Mouse (Mus musculus) small intestine, adult 2 months (tissue): Measurements from ENCODE around the gene Gm10974.

Source experiments
- CTCF ChIP-seq: fragments of 200-500 bp; IDR thresholded peaks from 2 replicates; pipeline ENCODE4 v1.5.1; 2012; ENCODE audit warnings: low read depth, mild to moderate bottlenecking, control low read depth, inconsistent platforms, low read length, moderate library complexity, mixed read lengths; ENCODE audit not compliant: insufficient replicate concordance, insufficient read length; ENCODE audit errors: extremely low read depth
- POLR2A ChIP-seq: fragments of 200-500 bp; IDR thresholded peaks from 2 replicates; pipeline ENCODE4 v1.6.1; 2012; ENCODE audit warnings: low read depth, mild to moderate bottlenecking, control low read depth, inconsistent platforms, low read length, moderate library complexity

DNA sequence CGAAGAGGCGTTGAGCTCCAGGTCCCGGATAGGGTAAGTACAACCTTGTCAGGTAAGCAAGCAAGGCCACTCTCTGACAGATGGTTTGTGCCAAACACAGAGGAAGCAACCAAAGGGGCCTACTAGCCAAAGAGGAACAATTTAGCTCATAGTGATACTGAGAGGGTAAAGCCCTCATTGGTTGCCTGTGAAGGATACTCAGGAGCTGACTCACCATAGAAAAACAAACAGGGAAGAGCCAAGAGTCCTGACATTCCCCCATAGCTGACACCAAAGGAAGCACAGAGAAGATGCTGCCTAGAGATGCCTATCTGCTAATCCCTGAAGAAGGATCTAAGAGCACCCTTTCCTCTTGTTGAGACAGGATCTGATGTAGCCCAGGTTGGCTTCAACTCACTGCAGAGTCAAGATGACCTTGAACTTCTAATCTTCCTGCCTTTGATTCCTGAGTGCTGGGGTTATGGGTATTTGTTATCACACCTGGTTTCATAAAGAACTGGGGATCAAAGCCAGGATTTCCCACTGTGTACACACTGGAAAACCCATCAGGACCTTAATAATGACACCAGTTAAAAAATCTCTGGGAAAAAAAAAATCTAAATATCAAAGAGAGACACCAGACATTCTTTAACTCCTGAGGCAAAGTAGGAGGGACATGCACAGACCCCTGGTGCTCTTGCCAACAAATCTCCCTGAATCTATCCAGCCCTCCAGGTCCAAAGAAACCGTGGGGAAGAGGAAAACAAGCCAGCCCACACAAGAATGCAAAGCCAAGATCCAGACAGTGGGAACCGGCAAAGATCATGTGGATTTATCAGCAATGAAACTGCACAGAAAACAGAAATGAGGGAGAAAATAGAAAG is 3.6 kb downstream of the Gm10974 start:
- no peak for TF ChIP-seq POLR2A
- TF ChIP-seq CTCF: no peak
